In the genomic region with DNA sequence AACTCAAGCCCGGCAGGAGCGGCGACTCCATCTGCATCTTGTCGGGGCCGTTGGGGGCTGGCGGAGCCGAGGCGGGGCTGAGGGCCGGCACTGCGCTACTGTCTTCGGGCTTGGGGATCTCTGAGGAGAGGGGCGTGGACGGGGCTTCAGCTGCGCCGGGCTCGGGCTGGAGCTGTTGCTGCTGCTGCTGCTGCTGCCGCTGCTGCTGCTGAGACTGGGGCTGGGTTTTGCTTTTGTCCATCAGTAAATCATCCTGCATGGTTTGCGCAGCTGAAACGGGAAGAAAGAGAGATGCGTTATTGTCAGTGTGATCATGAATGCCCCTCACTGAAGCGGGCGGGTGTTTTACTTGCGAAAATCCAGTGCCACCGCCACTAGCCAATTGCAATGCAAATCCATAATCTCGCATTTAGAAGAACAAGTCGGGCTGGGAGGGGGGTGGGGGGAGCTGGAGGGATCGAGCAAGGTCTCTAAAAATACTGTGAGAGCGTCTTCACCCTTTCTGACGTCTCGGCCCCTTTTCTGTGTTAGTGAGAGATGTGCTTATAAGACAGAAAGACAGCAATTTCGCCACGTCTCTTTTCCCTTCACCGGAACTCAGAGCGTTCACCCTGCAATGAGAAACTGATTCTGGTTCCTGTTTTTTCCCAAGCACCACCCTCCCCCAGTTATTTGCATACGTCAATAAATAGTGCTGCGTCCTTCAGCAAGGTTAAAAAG, we compare ENCODE assay signal across 8 mouse cellular contexts. TPM values are rescaled to one million over a fixed set of nuclear protein-coding genes. Genes with fewer than 3 reads are reported as not detected.
A peak's percentile ranks its signal among the peaks of the same experiment; 100 is the strongest.
DNase-seq lines count a peak whose midpoint lies in the region; ATAC-seq and TF ChIP-seq lines count a peak whose summit lies in the region.

No protein-coding gene starts in this region.

- H3K4me2 ChIP-seq in hindbrain, postnatal 0 days (ENCODE audit: low read depth, low read length): peak overlapping the region; percentile 96

- no peak for TF ChIP-seq CTCF in gastrocnemius, adult 2 months (IDR thresholded peaks at IDR 0.05)
- no peak for TF ChIP-seq CTCF in hindbrain, postnatal 0 days (IDR thresholded peaks at IDR 0.05; ENCODE audit: low read depth)

- peaks cover 4% of the 10 kb centered on the region for H3K4me1 ChIP-seq in hindbrain, postnatal 0 days (ENCODE audit: insufficient read depth, low read length)

- H3K27ac ChIP-seq in gastrocnemius, adult 2 months: peak overlapping the region; percentile 98
- peak overlapping the region; percentile 91 for H3K27ac ChIP-seq in hindbrain, postnatal 0 days

- ATAC-seq in hindbrain, postnatal 0 days: peak; percentile 61
- ATAC-seq in megakaryocyte, adult 5-6 weeks (ENCODE audit: poor library complexity, severe bottlenecking): peak; percentile 75
- ATAC-seq in erythroid progenitor cell, adult 5-6 weeks (replicated peaks; ENCODE audit: low FRiP score, poor library complexity, severe bottlenecking): no peak

- intact Hi-C loops in gastrocnemius, adult 2 months (cut with DNase I): loop anchor here (2.0 kb wide), 1 partner anchor 32 kb away; the partner anchor contains the start of gene March5

- H3K4me3 ChIP-seq in gastrocnemius, adult 2 months: peak overlapping the region; percentile 92
- H3K4me3 ChIP-seq in hindbrain, postnatal 0 days (ENCODE audit: low read length): peak overlapping the region; percentile 71

- no peaks in the 10 kb centered on the region for H3K9me3 ChIP-seq in hindbrain, postnatal 0 days (ENCODE audit: low read length)

- peak; percentile 79 for DNase-seq in NIH3T3 (ENCODE audit: low read depth)
- DNase-seq in cerebellum, postnatal 14 days: peak; percentile 61 to 70
- peak; percentile 65 for DNase-seq in gastrocnemius, adult 2 months
- DNase-seq in hindbrain, postnatal 0 days (ENCODE audit: low spot score): peak; percentile 82
- peak; percentile 59 to 77 for DNase-seq in left cerebral cortex, adult 9 months (ENCODE audit: low spot score in 2 of 2)
- peak; percentile 48 for DNase-seq in right cerebral cortex, postnatal 14 days

- H3K9ac ChIP-seq in hindbrain, postnatal 0 days (replicated peaks; ENCODE audit: low read length): peak overlapping the region; percentile 81

- WGBS in hindbrain, postnatal 0 days: under 1% methylated on average over 36 of the region's 36 CpGs

- H3K27me3 ChIP-seq in hindbrain, postnatal 0 days (ENCODE audit: insufficient read depth, low read length): no peaks in the 10 kb centered on the region

- no peaks in the 10 kb centered on the region for H3K36me3 ChIP-seq in hindbrain, postnatal 0 days (ENCODE audit: insufficient read depth, low read length)

RNA-seq across cellular contexts. Expression of gene March5, which starts 32.5 kb away (rescaled TPM):
- 10 to 100 TPM; 72.5 to 84.7 TPM for total RNA-seq in gastrocnemius, adult 2 months (2021)
- total RNA-seq in hindbrain, postnatal 0 days (2014; rRNA removed): 50.3 and 65.0 TPM in 2 replicates
- polyA plus RNA-seq in hindbrain, postnatal 0 days (2015; fragmentation: Nextera tagmentation; extraction: Ambion mirVana): 94.8 and 100 TPM in 2 replicates
- 84.3 and 90.3 TPM in 2 replicates for total RNA-seq in megakaryocyte, adult 5-6 weeks (2015)
- 52.5 and 52.6 TPM in 2 replicates for total RNA-seq in megakaryocyte, adult 5-6 weeks (2017)
- total RNA-seq in erythroid progenitor cell, adult 5-6 weeks (2015; ENCODE audit: low replicate concordance): 361 and 388 TPM in 2 replicates
- 349 and 424 TPM in 2 replicates for total RNA-seq in erythroid progenitor cell, adult 5-6 weeks (2017; ENCODE audit: low replicate concordance)

RNA-seq across cellular contexts. Expression of gene Cpeb3, which starts 33.5 kb away (rescaled TPM):
- total RNA-seq in gastrocnemius, adult 2 months (2021): 10 to 100 TPM; 56.0 to 64.8 TPM
- total RNA-seq in hindbrain, postnatal 0 days (2014; rRNA removed): 23.7 and 26.1 TPM in 2 replicates
- polyA plus RNA-seq in hindbrain, postnatal 0 days (2015; fragmentation: Nextera tagmentation; extraction: Ambion mirVana): 10.3 and 11.3 TPM in 2 replicates
- 0.58 and 1.2 TPM in 2 replicates for total RNA-seq in megakaryocyte, adult 5-6 weeks (2015)
- 0.37 and 1.3 TPM in 2 replicates for total RNA-seq in megakaryocyte, adult 5-6 weeks (2017)
- 39.6 and 42.8 TPM in 2 replicates for total RNA-seq in erythroid progenitor cell, adult 5-6 weeks (2015; ENCODE audit: low replicate concordance)
- 38.5 and 42.5 TPM in 2 replicates for total RNA-seq in erythroid progenitor cell, adult 5-6 weeks (2017; ENCODE audit: low replicate concordance)

Comparison
In these comparisons a context has a peak if more than half of its experiments do, and no peak if none do; other contexts are left out.
1. RNA of gene Cpeb3, which starts 33.5 kb away (total RNA-seq): 56.0 to 64.8 TPM in gastrocnemius, adult 2 months, 38.5 to 42.8 TPM in erythroid progenitor cell, adult 5-6 weeks and 23.7 to 26.1 TPM in hindbrain, postnatal 0 days; 0.37 to 1.3 TPM in megakaryocyte, adult 5-6 weeks; every median in the first group is over 10 times any median in the second.
2. Peak in every context shown above with its lines, with median percentiles within 50 percentile points of each other: DNase-seq.